Mouse (Mus musculus) E14TG2a.4 (cell line): ENCODE measurements around the gene Furin.

Experiments used
- CTCF ChIP-seq: conservative IDR thresholded peaks from 2 replicates; pipeline ENCODE4 v1.5.1; 2014; ENCODE audit warnings: low read length
- NANOG ChIP-seq: IDR thresholded peaks from 2 replicates; pipeline ENCODE4 v1.6.1; 2014; ENCODE audit warnings: borderline replicate concordance, low read length, mixed read lengths

DNA sequence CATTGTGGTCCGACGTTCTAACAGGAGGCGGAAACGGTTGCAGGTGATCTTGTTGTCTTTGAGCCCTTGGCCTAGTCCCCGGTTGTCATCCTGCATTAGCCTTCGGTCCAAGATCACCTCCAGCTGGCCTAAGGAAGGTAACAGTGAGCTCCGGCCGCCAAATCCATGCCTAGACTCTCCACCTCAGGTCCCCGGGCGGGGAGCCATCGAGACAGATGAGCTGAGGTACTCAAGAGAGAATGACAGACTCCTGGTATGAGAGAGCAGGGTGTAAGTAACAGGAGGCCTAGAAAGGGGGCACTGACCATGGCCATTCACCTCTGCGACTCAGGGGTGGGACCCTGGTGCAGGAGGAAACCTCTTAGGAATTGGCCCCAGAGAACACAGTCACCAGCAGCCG, 48.9 kb downstream of the Furin start:
- no peak for TF ChIP-seq CTCF
- no peak for TF ChIP-seq NANOG
